Mouse (Mus musculus): Measurements from ENCODE around the gene Shisa8. TPM values are rescaled to one million over a fixed set of nuclear protein-coding genes. Genes with fewer than 3 reads are reported as not detected.

Shisa8 gene
- polyA plus RNA-seq, 1 experiment: 57.1 TPM

DNA sequence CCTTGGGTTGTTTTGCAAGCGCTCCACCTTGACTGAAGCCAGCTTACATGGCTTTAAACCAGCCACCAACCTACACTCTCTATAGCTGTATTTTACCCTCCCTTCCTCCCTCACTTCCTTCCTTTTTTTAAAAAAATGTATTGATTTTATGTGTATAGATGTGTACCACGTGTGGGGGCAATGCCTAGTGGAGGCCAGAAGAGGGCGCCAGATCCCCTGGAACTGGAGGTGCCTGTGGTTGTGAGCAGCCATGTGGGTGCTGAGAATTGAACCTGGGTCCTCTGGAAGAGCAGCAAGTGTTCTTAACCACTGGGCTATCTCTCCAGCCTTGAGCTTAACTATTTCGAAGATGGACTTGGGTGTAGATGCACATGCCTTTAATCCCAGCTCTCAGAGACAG is 30.3 kb downstream of the Shisa8 start:
- DNase-seq (ENCODE audit: extremely low spot score in 1 of 2, low spot score in 1 of 2): no peak

DNA sequence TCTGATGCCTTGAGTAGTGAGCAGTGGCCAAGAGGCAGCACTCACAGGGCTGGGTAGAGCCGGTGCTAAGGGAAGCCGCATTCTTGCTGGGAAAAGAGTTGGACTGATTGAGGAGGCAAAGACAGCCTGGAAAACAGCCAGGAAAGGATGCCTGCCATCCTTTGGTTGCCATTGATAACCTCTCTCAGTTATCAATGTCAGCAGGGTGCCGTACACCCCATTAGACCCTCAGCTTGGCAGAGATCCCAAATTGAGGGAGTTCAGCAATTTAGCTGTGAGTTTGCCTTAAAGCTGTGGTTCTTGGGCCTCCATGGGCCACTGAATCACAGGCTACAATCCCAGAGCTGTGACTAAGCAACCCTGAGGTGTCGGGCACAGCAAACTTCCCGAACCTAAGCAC is 31.5 kb downstream of the Shisa8 start:
- no peak for DNase-seq (ENCODE audit: extremely low spot score in 1 of 2, low spot score in 1 of 2)

DNA sequence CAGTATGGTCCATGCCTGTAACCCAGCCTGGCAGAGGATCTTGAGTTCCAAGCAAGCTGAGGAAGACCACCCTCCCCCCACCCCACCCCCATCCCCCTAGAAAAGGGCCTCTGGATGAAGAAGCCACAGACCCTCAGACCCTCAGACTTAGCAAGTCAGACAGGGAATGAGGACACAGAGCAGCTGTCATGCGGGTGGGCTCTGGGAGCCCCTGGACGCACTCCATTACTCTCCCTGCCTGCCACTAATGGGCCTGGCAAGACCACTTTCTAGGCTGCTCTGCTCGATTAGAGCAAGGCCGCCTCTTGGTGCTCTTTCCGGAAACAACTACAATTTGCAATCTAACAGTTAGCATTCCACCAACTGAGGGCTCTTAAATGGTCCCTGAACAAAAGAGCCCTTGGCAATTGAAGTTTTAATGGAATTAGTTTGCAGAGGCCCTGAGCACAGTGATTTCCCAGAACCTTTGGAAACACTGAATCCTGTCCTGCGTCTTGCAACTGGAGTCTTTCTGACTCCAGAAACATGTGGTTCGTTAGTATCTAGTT is 34.8 kb downstream of the Shisa8 start:
- no peak for DNase-seq (ENCODE audit: extremely low spot score in 1 of 2, low spot score in 1 of 2)

DNA sequence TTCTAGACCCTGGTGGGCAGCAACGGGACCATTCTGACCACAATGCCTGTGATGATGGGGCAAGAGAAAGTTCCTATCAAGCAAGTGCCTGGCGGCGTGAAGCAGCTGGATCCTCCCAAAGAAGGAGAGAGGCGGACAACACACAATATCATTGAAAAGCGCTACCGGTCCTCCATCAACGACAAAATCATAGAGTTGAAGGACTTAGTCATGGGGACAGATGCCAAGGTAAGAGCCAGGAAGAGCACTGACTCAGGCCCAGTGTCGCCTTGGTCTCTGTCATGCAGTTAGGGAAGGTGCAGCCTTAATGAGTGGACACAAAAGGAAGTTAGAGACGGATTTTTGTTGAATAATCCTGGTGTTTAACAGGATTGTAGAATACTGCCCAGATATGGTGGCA is 37.5 kb downstream of the Shisa8 start:
- no peak for DNase-seq (ENCODE audit: extremely low spot score in 1 of 2, low spot score in 1 of 2)

DNA sequence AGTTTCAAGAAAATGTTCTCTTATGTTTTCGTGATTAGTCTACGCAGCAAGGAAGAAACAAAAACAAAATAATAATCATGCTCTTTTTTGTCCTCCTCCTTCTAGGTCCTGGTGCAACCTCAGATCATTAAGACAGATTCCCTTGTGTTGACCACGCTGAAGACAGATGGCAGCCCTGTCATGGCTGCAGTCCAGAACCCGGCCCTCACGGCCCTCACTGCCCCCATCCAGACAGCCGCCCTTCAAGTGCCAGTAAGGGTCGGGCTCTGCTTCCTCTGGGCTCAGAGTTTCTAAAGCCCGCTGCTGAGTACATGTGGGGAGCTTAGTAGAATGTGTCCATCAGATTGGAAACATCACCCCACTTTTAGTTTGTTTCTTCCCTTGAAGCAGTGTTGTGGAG is 40.0 kb downstream of the Shisa8 start:
- no peak for DNase-seq (ENCODE audit: extremely low spot score in 1 of 2, low spot score in 1 of 2)

DNA sequence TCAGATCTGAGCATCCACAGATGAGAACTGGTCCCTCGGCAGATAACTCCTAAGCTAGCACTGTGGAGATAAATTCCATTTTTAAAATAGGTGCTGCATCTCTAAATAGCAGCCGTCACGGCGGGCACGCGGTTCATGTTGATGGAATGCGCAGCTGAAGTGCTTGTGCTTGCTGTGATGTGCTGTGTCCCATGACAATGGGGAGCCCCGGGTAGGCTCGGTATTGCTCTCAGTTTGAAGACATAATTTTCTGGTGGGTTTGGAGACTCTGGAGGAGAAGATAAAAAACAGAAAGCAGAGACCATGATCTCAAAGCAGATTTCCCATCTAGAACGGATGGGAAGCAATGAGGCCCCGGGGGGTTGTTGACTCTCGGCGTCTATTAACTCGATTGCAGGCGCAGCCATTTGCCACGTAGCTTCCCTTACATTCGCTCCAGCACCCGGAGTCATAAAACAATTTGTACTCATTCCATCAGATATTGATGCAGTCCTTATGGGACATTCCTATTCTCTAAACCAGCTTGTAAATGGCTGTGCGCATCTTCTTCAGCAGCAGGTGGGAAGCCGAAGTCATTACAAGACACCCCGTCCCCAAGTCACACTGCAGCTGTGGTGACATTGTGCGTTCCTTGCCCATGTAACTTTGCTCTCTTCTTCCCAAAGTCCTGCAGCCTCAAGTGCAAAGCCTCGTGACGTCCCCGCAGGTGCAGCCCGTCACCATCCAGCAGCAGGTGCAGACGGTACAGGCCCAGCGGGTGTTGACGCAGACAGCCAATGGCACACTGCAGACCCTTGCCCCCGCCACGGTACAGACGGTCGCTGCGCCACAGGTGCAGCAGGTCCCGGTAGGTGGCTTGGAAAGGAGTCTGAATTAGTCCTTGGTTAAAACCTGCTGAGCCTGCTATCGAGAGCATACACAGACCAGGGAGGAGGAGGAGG is 41.9 kb downstream of the Shisa8 start:
- no peak for DNase-seq (ENCODE audit: extremely low spot score in 1 of 2, low spot score in 1 of 2)

DNA sequence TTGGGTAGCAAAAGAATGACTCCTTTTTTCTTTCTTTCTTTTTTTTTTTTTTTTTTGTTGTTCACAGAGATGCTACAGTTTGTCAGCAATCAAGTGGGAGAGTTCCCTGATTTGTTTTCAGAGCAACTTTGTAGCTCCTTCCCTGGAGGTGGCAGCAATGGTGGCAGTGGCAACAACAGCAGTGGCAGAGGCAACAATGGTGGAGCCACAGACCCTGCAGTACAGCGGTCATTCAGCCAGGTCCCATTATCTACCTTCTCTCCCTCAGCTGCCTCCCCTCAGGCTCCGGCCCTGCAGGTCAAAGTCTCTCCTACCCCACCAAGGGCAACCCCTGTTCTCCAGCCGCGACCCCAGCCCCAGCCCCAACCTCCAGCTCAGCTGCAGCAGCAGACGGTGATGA is 42.9 kb downstream of the Shisa8 start:
- no peak for DNase-seq (ENCODE audit: extremely low spot score in 1 of 2, low spot score in 1 of 2)

DNA sequence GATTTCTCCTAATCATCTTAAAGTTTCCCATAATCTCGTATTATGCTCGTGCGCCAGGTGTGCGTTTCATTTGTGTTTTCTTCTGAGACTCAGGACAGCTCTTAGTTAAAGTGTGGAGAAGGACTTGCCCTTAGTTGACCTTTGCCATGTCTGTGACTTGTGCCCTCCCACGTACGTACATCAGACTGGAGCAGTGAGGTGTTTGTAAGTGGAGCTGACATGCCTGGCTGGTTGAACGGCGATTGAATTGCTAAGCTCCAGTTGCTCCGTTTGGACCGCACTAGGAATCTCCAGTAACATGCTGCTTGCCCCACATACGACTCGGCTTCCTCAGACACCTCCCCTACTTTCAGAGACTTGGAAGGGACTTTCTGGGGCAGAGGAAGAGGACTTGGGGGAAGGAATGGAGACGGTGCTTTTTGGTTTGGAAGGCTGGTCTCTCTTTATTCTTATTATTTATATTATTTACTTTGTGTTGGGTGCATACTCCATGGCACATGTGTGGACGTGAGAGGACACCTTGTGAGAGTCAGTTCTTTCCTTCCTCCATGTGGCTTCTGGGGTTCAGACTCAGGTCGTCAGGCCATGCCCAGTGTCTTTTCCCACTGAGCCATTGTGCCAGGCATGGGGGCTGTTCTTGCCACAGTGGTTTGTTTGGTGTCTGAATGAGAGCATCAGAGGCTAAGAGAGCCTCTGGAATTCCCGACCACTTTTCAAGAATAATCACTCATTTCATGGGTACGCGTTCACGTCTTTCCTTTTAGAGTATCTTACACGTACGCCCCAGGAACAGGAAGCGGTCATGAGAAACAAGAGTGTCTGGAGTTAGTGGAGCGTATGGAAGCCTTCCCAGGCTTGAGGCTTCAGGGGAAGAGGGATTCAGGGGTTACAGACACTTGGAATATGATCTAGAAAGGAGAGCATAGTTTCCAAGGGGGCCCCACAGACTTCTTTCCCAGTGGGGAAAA is 45.1 kb downstream of the Shisa8 start:
- no peak for DNase-seq (ENCODE audit: extremely low spot score in 1 of 2, low spot score in 1 of 2)

DNA sequence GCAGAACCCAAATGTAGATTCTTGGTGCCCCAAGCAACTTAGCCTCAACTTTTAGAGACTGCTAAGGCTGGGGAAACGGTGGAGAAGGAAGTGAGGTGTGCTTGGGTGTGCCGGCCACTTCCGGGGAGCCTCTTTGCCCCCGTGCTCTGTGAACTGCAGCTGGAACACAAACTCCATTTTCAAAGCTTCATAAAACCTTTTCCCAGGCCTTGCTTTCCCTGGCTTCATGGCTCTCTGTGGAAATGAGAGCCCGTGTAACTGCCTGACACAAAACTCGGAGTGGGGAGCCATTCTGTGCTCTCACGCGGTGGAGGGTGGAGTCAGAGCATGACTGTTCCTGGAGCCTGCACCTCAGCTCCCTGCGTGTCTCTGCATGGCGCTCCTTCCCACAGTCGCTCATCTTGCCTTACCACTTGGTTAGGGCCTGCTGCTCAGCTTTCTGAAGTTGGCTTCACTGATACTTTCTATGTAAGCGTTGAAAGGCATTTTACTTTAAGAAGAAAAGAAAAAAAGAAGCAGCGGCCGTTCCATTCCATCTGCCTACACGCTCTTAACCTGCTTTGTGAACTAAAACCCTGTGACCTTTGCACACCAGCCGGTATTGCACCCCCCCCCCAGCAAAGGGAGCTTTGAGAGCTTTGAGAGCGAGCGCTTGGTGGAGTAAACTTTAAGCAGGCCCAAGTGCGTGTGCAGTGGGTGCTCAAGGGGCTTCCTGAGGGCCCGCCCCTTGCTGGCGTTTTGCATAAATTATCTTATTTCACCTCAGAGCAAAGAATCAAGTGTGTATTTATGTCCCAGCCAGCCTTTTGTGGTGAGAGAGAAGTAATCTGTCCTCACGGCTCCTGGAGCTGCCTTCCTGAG is 46.1 kb downstream of the Shisa8 start:
- DNase-seq (ENCODE audit: extremely low spot score in 1 of 2, low spot score in 1 of 2): peak in 1 of 2 experiments; percentile 38

DNA sequence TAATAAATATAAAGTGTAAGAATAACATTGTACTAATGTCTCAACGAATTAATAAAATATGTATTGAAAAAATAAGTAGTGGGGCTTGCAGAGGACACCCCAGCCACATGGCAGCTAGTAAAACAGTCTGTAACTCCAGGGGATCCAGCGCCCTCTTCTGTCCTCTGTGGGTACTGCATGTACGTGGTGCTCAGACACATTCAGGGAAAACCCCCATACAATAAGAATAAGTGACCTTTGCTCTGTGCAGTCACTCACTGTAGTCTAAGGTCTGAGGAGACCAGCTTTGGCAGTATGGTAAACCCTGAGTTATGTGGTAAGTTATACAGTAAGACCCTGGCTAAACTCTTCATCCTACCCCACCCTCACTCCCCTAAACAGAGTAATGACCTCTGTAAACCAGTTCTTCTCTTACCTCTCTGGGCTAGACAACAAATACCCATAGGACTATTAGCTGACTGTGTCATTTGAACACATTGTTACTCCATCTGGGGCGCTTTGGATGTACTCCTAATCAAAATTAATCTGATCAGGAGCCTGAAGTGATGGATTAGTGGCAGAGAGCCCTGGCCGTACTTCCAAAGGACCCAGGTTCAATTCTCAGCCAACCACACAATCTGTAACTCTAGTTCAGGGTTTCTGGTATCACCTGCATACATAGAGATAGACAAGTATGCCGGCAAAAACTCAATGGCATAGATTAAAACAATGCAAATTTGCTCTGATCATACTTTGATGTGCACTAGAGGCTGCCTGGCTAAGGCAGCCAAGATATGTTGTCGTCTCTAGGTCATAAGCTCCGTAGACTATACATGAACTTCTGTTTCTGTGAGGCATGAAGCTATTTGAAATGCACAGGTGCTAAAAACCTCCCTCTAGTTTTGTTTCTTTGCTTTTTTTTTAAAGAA is 47.0 kb downstream of the Shisa8 start:
- DNase-seq (ENCODE audit: extremely low spot score in 1 of 2, low spot score in 1 of 2): peak; percentile 47 to 89

DNA sequence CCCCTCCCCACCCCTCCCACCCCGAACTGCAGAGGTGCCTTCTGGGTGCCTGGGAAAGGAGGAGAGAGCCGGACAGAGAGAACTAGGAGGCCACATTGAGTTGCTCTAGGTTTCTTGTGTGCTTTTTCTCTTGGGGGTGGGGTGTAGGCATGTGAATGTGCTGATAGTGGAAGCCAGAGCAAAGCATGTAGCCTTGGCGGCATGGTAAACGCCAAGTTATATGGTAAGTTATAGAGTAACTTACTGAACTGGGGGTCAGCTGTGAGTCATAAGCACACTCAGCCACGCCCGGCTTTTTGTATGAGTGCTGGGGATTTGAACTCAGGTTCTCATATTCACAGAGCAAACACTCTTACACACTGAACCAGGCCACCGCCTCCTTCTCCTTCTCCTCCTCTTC is 48.1 kb downstream of the Shisa8 start:
- no peak for DNase-seq (ENCODE audit: extremely low spot score in 1 of 2, low spot score in 1 of 2)

DNA sequence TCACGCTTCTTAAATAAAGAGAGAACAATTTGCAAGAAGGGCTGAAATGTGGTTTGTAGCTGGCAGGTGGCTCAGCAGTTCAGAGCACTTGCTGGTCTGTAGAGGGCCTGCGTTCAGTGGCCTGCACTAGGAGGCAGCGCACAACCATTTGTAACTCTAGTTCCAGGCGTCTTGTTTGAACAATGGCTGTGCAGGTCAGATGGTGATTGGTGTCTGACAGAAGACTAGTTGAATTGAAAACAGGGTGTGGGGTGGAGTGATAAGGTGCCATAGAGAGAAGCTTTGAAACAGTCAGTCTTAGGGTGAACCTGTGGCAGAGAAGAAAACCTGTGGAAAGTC is 48.6 kb downstream of the Shisa8 start:
- DNase-seq (ENCODE audit: extremely low spot score in 1 of 2, low spot score in 1 of 2): no peak

DNA sequence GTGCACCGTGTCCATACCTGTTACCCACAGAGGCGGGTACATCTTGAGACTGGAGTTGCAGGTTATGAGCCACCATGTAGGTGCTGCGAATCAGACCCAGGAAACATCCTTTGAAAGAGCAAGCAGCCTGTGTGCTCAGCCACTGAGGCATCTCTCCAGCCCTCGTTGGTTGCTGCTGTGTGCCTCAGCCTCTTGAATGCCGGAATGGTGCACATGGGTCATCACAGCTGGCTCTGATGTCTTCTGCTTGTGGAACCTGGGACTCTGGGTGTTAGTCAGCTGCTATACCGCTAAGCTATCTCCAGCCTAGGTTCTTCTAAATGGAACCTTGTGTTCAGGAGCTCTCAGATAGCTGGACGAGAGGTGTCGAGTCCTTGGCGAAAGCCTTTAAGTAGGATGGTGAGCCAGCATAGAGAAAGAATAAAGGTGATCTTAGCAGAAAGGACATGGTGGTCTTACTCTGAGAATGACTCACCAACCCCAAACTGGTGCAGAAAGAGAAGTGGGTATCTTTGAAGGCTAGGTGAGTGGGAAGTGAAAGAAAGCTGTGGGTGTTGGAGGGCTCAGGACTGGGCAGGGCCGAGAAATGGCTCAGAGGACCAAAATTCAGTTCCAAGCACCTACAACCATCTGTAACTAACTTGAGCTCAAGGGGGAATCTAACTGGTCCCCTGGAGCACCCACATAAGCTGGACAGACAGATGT is 49.1 kb downstream of the Shisa8 start:
- DNase-seq (ENCODE audit: extremely low spot score in 1 of 2, low spot score in 1 of 2): no peak

DNA sequence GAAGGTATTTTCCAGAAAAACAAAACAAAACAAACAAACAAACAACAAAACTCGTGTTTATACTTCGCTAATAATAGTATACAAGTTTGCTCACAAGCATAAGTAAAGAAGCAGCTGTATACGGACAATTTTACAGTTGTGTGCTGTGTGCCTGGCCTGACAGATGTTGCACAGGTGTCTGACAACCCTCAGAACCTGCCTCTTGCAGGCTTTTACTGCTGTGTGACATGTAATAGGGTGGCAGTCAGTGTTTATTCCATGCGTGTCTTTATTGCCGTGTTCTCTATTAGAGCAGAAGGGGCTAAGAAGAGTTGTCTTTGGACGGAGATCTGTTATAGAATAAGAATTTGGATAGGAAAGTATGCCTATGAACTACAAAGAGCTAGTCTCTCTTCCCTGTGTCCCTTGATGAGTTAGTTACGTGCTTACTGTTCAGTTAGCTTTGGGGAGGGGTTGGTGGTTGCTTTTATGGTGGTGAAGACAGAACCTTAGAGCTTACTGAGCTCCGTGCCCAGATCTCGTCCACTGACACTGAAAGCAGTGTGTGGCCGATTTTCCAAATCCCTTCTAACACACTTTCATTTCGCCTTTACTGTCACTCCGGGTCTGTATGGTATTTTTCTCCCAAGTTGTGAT is 50.5 kb downstream of the Shisa8 start:
- DNase-seq (ENCODE audit: extremely low spot score in 1 of 2, low spot score in 1 of 2): no peak

DNA sequence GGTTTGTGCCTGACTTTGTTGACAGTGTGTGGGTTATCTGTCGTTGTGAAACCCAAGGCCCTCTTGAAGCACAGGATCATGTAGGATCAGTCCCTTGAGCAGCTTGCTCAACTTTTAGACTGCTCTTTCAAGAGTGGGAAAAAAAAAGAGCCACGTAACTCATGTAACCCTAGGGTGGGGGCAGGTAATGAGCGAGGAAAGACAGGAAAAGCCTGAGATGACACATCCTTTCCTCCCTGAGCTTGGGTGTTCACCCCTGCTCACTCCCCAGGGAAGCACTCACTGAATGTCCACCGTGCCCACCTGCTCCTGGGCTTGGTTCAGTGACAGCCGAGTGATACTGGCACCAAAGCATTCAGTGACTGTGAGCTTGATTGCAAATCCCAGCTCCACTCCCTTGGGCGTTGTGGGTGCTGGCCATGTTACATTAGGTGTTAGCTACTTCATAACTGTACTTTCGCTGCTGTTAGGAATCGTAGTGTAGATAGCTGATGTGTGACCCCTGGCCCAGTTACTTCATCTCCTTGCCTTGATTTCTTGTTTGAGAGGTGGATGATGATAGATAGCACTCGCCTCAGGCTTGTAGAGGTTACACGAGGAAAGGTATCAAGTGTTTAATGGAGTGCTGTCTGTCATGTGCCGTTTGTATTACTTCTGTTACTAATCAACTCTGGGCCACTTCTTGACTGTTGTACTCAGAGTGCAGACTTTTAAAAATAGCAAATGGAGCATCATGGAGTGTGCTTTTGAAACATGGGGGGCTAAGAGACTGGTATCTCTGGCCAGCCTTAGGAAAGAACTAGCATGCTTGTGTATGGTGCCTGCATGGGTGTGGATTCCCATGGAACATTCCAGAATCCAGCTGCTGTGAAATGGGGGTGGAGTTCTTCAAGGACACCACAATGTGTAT is 51.6 kb downstream of the Shisa8 start:
- no peak for DNase-seq (ENCODE audit: extremely low spot score in 1 of 2, low spot score in 1 of 2)

DNA sequence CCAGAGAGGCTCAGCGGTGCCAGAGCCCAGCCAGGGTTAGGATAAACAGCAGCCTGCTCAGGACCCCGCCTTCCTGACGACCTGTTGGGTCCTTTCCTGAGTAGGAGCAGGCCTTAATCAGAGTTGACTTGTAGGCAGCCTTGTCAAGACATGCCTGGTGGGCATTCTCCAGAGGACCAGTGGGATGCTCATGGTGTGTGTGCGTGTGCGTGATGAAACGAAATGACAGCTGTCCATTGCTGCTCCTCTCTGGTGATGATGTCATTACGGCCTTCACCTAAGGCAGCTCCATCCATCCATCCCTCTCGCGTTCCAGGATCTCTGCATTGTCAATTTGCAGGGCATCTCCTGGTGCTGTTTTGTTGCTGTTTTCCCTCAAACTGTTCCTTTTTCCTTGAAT is 53.1 kb downstream of the Shisa8 start:
- DNase-seq (ENCODE audit: extremely low spot score in 1 of 2, low spot score in 1 of 2): no peak

All from frontal cortex, adult 2 months (tissue).